Mouse (Mus musculus) G1E (cell line): ENCODE measurements around the gene Foxo3. TPM values are rescaled to one million over a fixed set of nuclear protein-coding genes. Genes with fewer than 3 reads are reported as not detected.

Experiments
- ATAC-seq: 2 replicates; pipeline ENCODE4 v1.8.0; 2016; ENCODE audit warnings: mild to moderate bottlenecking; ENCODE audit not compliant: insufficient number of reproducible peaks, poor library complexity, low FRiP score, severe bottlenecking; ENCODE audit errors: extremely low read depth
- DNase-seq: peaks from one replicate; pipeline ENCODE4 v3.0.0; 2012; ENCODE audit warnings: low spot score
- H3K27me3 ChIP-seq: 2 replicates; pipeline ENCODE4 v1.6.1; 2012; ENCODE audit warnings: mild to moderate bottlenecking, low read length, inconsistent platforms; ENCODE audit not compliant: insufficient read depth
- H3K36me3 ChIP-seq: replicated peaks from 2 replicates; pipeline ENCODE3; 2012; ENCODE audit warnings: mild to moderate bottlenecking, inconsistent platforms
- H3K4me1 ChIP-seq: 2 replicates; pipeline ENCODE4 v1.6.1; 2012; ENCODE audit warnings: low read depth, low read length, inconsistent platforms, mixed read lengths; ENCODE audit not compliant: insufficient read depth
- H3K4me3 ChIP-seq: 2 replicates; pipeline ENCODE4 v1.5.1; 2012; ENCODE audit warnings: low read depth, mild to moderate bottlenecking, inconsistent platforms, low read length, moderate library complexity, mixed read lengths
- H3K9me3 ChIP-seq: replicated peaks from 2 replicates; pipeline ENCODE4 v1.6.1; 2012; ENCODE audit warnings: inconsistent platforms
- CTCF ChIP-seq: IDR thresholded peaks from 2 replicates; pipeline ENCODE4 v1.5.1; 2012; ENCODE audit warnings: low read depth, low read length, inconsistent platforms, mixed read lengths
- GATA1 ChIP-seq: IDR thresholded peaks from 2 replicates; pipeline ENCODE4 v1.6.1; 2012; ENCODE audit warnings: borderline replicate concordance, low read length, inconsistent platforms, mixed read lengths
- GATA2 ChIP-seq: IDR thresholded peaks from 2 replicates; pipeline ENCODE4 v1.6.1; 2012; ENCODE audit warnings: low read depth, low read length, inconsistent platforms, borderline replicate concordance
- POLR2AphosphoS5 ChIP-seq: IDR thresholded peaks from 2 replicates; pipeline ENCODE4 v1.6.1; 2012; ENCODE audit warnings: low read depth, low read length, inconsistent platforms; ENCODE audit not compliant: insufficient replicate concordance
- TAL1 ChIP-seq: conservative IDR thresholded peaks from 2 replicates; pipeline ENCODE4 v1.6.1; 2012; ENCODE audit warnings: low read depth, low read length, inconsistent platforms, mixed read lengths
- polyA plus RNA-seq: library from polyadenylated mRNA; stranded (reverse); fragments of >175 nt; gene quantifications from 2 replicates; pipeline ENCODE4 v1.2.3, GENCODE M21; 2012
- total RNA-seq, 2 experiments: library from RNA; stranded (forward) in 1 of 2; stranded (reverse) in 1 of 2; fragments of 200-1000 nt in 1 of 2; fragments of >200 nt in 1 of 2; fragmentation: Nextera tagmentation in 1 of 2; gene quantifications; 2 replicates each; pipeline ENCODE4 v1.2.3; 2014 to 2017

The Foxo3 gene
- total RNA-seq (2014; fragmentation: Nextera tagmentation) (67.1 and 98.4 TPM in 2 replicates), total RNA-seq (2017) (39.3 and 45.5 TPM in 2 replicates), polyA plus RNA-seq (59.2 and 67.0 TPM in 2 replicates)

DNA sequence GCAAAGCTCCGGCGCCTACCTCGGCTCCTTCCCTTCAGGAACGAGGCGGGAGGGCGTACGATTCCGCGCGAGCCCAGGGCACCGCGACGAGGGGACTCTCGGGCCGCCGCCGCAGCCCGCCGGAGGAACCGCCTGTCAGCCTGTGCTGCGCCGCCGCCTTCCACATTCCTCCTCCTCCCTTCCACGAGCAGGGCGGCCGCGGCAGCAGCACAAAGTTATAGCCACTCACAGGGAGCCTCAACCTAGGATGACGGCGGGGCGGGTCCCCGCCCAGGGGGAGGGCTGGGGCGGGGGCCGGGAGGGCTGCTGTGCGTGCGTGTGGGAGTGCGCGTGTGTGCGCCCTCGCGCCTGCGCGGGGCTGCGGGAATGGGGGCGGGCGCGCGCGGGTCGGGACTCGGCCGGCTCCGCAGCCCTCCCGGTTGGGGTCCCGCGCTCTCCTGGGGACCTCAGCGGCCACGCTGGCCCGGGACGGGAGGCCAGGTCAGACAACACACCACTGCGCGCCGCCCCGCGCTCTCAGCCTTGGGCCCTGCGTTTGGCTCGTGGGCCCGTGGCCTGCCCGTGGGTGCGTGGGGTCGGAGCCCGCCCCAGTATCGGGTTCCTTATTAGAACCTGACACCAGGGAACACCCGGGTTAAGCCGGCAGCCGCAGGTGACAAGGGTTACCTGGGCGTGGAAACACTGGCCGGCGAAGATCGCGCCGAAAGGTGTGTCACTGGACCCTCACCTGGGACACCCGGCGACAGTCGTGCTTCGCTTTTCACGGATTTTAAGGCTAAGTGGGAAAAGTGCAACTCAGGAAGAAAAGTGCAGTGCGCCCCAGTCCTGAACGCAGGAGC lies at the start of gene Foxo3:
Gene Foxo3, minus strand, starts transcription at position 249 of the 839 bp plus-strand sequence.
- Histone ChIP-seq H3K4me3 (peak within 1 kb of the TSS; percentile 89), H3K27me3 (peaks cover 3% of the 10 kb centered on the region; the same call in 1 of the 2 replicates), H3K4me1 (peaks cover 48% of the 10 kb centered on the region), H3K9me3 (peaks cover 8% of the 10 kb centered on the region), H3K36me3 (peaks cover 29% of the 10 kb centered on the region)
- TF ChIP-seq GATA1 (no peak), GATA2 (no peak), POLR2AphosphoS5 (no peak), TAL1 (no peak)
- DNase-seq (peak; percentile 93), ATAC-seq (peak; percentile 29)

DNA sequence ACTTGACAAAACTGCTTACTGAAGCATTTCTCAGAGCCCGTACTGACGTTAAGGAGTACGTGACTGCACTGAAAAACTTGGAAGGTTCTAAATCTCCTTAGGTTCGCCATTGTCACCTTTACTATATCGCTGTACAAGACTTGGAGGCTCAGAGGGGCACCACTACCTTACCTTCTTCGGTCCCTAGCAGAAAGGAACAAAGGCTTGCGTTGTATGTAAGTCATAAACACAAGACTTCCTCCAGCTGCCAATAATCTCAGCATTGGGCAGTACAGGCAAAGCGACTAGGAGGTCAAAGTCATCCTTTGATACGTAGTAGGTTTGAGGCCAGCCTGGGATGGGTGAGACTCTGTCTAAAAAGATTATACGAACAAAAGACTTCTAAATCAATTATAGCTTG lies 48.8 kb upstream of the Foxo3 start:
- Histone ChIP-seq H3K9me3 (no peaks in the 10 kb centered on the region), H3K36me3 (peaks cover 40% of the 10 kb centered on the region), H3K27me3 (no peaks in the 10 kb centered on the region), H3K4me1 (no peaks in the 10 kb centered on the region), H3K4me3 (no peak overlapping the region)
- DNase-seq (no peak), ATAC-seq (no peak)
- no peak for TF ChIP-seq POLR2AphosphoS5
- TF ChIP-seq GATA2: no peak
- no peak for TF ChIP-seq CTCF
- TF ChIP-seq TAL1: no peak

DNA sequence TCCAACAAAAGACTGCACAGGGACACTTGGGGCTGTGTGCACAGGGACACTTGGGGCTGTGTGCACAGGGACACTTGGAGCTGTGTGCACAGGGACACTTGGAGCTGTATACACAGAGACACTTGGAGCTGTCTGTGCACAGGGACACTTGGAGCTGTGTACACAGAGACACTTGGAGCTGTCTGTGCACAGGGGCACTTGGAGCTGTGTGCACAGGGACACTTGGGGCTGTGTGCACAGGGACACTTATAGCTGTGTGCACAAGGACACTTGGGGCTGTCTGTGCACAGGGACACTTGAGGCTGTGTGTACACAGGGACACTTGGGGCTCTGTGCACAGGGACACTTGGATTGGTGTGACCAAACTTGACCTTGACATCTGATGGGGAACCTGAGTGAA lies 47.4 kb upstream of the Foxo3 start:
- Histone ChIP-seq H3K36me3 (peaks cover 49% of the 10 kb centered on the region), H3K4me3 (no peak overlapping the region), H3K4me1 (no peaks in the 10 kb centered on the region), H3K9me3 (no peaks in the 10 kb centered on the region), H3K27me3 (no peaks in the 10 kb centered on the region)
- DNase-seq (no peak), ATAC-seq (no peak)
- TF ChIP-seq TAL1 (no peak), GATA1 (no peak), POLR2AphosphoS5 (no peak), GATA2 (no peak), CTCF (no peak)

DNA sequence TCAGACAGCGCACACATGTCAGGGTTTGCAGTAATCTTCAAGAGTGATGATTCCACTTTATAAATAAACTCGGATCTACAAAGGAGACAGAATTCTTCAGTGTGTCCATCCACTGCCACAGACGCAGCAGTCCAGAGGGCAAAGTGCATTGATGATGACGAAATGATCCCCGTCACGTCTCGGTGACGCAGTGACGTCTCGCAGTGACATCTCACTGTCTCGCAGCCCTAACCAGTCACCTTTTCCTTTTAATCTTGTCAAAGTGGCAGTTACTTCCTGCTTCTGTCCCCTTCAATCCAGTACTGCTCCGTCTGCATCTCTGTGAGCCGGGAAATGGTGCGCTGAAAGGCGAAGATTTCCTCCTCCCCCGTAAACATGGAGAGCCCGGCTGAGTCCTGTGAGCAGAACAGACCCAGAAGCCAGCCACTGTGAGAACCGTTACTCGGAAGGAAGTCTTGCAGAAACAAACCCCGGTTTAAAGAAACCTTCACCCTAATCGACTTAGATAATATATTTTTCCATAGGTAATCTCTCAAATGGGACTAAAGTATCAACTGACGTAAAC lies 36.7 kb upstream of the Foxo3 start:
- TF ChIP-seq GATA1: no peak
- TF ChIP-seq POLR2AphosphoS5: no peak
- TF ChIP-seq TAL1: no peak
- no peak for TF ChIP-seq GATA2
- TF ChIP-seq CTCF: no peak
- H3K9me3 ChIP-seq: no peaks in the 10 kb centered on the region
- peaks cover 42% of the 10 kb centered on the region for H3K36me3 ChIP-seq
- peaks cover 3% of the 10 kb centered on the region for H3K4me1 ChIP-seq
- no peak for DNase-seq
- no peaks in the 10 kb centered on the region for H3K27me3 ChIP-seq
- H3K4me3 ChIP-seq: no peak overlapping the region
- no peak for ATAC-seq

DNA sequence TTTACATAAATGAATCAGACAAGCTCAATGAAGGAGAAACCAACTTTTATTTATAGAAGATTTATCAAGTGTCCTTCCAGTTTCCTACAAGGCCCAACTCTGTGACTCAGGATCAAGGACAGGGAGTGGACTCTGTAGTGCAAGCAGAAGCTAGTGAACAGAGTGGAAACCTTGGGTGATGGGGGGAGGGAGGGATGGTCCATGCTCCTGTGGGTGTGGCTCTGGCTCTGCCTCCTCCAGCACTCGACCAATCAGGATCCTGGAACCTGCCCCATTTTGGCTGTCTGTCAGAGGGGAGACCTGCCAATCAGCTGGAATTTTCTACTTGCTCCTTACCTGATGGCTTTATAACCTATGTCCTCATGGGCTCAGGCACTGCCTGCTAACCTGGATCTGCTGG lies 36.0 kb upstream of the Foxo3 start:
- no peak for DNase-seq
- no peak for ATAC-seq
- peaks cover 9% of the 10 kb centered on the region for H3K4me1 ChIP-seq
- H3K27me3 ChIP-seq: no peaks in the 10 kb centered on the region
- H3K4me3 ChIP-seq: no peak overlapping the region
- no peak for TF ChIP-seq CTCF
- peaks cover 35% of the 10 kb centered on the region for H3K36me3 ChIP-seq
- H3K9me3 ChIP-seq: no peaks in the 10 kb centered on the region

DNA sequence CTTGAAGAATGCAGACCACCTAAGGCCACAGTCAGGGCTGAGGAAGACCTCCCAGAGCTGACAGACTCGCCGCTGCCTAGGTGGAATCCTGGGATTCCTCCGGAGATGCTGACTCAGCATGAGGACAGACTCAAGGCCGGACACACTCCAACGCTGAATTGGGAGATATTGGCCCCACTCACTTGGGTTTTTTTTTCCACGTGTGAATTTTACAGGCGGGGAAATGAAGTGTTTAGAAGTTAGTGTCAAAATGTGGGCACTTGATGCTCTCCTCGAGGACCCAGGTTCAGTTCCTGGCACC lies 32.1 kb upstream of the Foxo3 start:
- Histone ChIP-seq H3K9me3 (no peaks in the 10 kb centered on the region), H3K4me1 (peaks cover 10% of the 10 kb centered on the region), H3K36me3 (peaks cover 14% of the 10 kb centered on the region), H3K27me3 (peaks cover 18% of the 10 kb centered on the region), H3K4me3 (no peak overlapping the region)
- TF ChIP-seq GATA1: no peak
- TF ChIP-seq CTCF: no peak
- TF ChIP-seq TAL1: no peak
- no peak for TF ChIP-seq POLR2AphosphoS5
- TF ChIP-seq GATA2: no peak
- ATAC-seq (no peak), DNase-seq (no peak)

DNA sequence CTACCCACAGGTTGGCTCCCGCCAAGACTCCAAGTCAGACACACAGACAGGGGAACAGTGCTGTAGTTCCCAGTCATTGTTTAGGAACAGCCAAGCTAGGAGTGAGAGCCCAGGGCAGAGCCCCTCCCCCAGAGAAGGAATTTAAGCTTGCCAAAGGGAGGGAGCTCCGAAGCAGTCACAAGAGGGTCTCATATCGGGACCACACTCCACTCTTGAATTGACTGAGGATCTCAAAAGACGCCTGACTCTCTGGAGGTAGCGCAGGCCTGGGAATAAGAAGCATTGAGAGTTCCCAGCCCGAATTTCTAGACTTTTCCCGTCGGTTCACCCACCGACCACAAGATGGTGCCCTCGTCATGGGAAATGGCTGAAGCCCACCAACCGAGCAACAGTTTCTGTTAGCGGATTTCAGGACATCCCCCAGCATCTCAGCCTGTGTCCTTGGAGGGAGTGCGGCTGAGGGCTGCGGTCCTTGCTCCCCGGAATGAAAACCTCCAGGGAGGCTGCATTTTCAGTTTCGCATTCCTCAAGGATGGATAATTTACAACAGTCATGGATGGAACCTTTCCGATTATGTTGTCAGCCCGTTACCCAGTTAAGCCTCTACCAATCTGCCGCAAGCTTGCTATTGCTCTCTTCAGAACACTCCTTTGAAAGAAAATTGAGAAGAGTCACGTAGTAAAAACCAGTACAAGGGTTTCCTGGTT lies 31.6 kb upstream of the Foxo3 start:
- H3K36me3 ChIP-seq: peaks cover 11% of the 10 kb centered on the region
- no peaks in the 10 kb centered on the region for H3K9me3 ChIP-seq
- peaks cover 22% of the 10 kb centered on the region for H3K27me3 ChIP-seq
- H3K4me3 ChIP-seq: no peak overlapping the region
- TF ChIP-seq GATA1 (no peak), POLR2AphosphoS5 (no peak), TAL1 (no peak), CTCF (no peak), GATA2 (no peak)
- DNase-seq (peak; percentile 26), ATAC-seq (no peak)
- H3K4me1 ChIP-seq: peaks cover 10% of the 10 kb centered on the region
